Mouse (Mus musculus) megakaryocyte progenitor cell, adult 5-6 weeks (primary cell): ENCODE measurements around the gene Capn13. TPM values are rescaled to one million over a fixed set of nuclear protein-coding genes. Genes with fewer than 3 reads are reported as not detected.

Experiments used
- ATAC-seq: replicated peaks from 2 replicates; pipeline ENCODE4 v1.8.0; 2016; ENCODE audit warnings: mild to moderate bottlenecking, moderate TSS enrichment, inconsistent platforms; ENCODE audit not compliant: poor library complexity
- total RNA-seq, 2 experiments: library from RNA; stranded (forward) in 1 of 2; stranded (reverse) in 1 of 2; fragments of 157-497, 149-512 nt in 1 of 2; fragments of 200-1000 nt in 1 of 2; gene quantifications; 2 replicates each; pipeline versions ENCODE4 v1.2.3 to v1.2.4; 2015 to 2017

Capn13 gene
- total RNA-seq, 2 experiments from 2014 or later: 0.07 to 0.08 TPM

DNA sequence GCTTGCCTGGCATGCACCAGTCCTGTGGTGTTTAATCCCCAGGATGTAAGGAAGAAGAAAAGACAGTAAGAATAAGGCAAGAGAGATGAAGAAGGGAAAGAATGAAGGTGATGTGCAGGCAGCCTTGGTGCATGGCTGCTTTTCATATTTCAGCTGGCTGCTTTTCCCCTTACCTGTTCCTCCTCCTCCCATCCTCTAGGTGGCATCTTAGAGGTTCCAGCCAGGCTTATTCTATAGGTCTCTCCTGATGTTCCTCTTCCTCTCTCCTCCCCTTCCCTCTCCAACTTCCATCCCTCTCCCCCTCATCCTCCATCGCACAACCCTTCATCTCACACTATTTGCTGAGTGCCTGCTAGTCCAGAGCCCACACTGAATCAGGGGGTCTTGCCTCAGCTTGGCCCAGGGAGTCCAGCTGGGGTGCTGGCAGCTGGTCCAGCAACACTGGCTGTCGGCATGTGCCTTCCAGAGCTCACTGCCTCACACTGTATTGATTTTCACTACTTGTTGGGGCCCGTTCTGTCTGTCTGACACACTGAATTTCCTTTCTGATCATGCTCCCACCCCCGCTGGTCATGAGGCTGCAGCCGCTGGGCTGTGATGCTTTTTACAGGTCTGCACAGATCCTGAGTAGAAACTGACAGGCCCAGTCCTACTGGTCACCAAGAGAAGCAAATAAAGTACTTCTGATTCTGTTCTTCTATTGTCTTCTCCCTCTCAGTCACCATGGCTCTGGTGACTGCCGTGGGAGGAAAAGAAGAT lies 56.9 kb downstream of the Capn13 start:
- peak; percentile 66 for ATAC-seq

DNA sequence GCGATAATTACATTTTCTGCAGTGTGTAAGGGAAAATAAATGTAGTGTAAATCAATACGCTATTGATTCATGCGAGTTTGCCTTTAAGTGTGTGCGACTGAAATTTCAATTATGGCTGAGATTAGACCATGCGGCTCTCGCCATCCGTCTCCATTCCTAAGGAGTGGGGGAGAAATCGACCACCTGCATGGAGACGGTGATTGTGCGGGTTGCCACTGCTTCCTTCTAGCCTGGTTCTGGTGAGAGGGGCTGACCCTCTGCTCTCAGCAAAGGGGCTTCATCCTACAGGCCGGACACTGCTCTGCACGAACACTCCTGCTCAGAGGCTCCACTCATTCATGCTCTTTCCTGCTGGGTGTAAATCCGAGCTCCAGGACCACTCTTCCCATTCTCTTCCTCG lies 58.0 kb downstream of the Capn13 start:
- no peak for ATAC-seq

DNA sequence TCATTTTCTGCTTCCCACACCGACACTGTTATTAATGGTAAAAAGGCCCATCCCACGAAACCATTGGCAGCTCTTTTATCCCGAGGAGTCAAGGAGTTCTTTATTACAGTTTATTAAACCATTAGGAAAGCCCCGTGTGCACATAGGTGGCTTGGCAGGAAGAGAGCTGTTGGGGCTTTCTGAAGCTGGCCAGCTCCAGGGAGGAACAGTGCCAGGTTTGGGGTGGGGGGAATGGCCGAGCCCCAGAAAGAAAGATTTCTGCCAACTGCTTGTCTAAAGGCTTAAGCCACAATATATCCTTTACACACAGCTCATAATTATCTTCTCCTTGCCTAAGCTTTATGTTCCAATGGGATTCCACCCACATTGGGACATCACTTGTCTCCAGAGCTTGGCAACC lies 71.6 kb downstream of the Capn13 start:
- ATAC-seq: no peak

DNA sequence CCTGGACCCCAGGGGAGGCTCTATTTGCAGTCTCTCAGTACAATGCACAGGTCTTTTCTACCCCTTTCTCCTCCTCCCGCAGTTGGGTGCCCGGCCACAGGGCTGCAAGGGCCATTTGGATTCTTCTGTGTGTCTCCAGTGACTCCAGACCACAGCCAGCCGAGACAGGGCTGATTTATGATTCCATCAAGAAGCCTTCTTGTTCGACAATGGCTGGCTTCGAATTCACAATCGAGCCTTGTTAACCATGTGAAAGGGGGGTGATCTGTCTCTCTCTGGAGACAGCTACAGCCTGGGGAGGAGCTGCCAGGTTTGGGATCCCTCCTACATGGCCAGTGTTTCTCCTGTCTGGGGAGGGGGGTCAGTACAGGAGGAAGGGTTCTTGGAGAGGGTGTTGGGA lies 75.4 kb downstream of the Capn13 start:
- ATAC-seq: no peak

DNA sequence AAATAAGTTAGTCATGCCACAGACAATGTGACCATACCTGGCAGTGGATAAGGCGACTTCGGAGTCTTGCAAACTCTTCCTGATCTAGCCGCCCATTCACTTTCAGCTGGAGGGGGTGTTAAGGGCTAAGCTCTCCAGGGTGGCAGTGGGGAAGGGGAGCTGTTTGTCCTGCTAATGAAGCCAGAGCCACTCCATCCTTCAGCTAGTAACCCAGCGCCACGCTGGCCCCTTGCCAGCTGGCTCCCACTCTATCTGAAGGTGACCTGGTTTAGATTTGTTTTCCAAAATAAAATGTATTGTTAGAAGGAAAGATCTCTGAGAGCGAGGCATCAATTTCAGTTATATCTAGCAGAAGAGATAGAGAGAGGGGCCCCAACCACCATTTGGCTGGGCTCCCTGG lies 75.9 kb downstream of the Capn13 start:
- ATAC-seq: no peak

DNA sequence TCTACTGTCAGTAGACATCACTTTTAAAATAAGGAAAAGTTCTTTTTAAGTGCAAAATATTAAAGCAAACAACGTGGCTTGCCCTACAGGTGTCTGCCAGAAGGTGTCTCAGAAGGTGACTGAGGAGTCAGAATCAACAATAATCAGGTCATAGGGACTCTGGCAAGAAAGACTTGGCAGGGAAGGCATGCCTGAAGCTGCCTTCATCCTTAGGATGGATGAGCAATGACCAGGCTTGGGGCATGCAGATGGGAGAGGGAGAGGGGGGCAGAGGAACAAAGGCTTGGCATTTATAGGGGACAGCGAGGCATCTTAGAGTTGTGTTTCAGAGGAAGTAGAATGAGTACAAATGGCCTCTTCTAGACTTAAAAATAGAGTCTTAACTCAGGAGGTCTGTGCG lies 76.7 kb downstream of the Capn13 start:
- ATAC-seq: no peak

DNA sequence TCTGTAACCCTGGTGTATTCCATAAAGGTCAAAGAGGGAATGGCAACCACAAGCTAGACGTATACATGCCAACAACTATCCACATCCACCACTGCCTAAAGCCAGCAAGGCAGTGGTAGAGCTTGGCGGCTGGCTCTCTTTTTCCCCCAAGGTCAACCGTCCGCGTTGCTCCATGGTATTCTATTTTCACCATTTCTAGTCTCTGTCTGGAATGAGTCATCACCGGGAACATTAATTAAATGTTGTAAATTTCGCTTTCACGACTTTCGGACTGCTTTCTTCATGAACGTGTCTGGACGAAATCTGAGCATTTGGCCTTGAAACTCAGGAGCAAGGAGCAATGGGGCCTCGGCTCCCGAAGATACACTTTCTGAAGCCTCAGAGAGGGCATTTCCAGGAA lies 85.9 kb downstream of the Capn13 start:
- no peak for ATAC-seq

DNA sequence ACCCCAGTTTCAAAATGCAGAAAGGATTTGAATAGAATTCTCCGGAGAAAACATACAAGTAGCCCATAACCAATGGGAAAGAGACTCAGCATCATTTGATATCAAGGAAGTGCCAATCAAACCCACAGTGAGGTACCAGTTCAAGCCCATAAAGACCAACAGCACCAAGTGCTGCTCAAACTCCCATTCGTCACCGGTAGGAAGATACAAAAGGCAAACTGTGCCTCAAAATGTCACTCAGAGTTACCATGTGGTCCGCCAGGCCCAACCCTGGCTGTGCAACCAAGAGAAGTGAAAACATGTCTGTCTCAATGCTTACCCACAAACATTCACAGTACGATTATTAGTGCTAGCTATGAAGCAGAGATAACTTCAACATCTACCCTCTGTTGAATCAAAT lies 89.2 kb downstream of the Capn13 start:
- ATAC-seq: no peak

DNA sequence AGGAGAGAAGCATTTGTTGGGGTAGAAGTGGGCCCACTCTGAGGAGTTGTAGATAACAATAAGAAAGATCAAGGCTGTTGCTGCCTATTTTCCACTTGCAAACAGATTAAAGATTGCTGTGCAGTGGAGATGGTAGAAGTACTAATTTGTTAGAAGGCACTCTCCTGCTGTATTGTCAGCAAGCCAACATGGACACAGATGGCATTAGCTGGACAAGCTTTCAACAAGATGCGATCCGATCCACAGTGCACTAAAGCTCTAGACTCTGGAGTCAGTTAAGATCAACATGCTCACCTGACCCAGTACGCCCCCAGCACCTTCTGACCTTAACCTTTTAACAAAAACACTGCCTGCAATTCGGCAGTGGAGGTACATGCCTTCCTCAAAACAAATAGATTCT lies 92.0 kb downstream of the Capn13 start:
- no peak for ATAC-seq

DNA sequence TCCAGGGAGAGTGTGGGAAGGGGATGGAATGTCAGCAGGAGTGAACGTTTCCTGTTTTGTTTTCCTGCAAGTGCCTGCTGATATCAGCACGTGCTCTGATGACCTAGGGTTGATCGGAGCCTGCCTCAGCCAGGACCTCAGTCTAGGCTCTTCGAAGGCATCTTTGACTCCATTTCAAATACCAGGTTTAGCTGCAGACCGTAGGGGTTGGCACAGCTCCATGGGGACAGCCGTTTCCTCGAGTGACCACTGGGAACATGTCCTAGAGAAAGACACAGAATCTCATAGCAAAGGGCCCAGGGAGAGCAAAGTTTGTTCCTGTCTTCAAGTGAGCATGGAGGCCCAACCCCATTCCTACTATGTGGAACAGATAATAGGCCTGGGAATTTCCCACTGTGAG lies 94.0 kb downstream of the Capn13 start:
- ATAC-seq: no peak

DNA sequence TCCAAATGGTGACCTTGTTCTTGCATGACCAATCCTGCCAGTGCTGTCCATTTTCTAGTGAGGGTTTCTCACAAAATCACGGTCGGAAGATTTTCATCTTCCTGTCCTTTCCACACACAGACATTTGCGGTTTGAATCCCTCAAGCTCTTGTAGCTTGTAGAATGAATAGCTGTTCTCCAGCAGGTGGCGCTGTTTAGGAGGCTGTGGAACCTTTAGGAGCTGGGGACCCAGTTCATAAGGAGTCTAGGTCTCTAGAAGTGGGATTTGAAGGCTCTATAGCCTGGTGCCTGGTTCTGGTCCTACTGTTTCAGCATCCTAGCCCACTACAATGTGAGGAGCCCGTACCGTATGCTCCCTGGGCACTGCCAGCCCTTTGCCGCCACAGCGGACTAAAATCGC lies 95.0 kb downstream of the Capn13 start:
- ATAC-seq: peak; percentile 30; the same call in 1 of the 2 replicates

DNA sequence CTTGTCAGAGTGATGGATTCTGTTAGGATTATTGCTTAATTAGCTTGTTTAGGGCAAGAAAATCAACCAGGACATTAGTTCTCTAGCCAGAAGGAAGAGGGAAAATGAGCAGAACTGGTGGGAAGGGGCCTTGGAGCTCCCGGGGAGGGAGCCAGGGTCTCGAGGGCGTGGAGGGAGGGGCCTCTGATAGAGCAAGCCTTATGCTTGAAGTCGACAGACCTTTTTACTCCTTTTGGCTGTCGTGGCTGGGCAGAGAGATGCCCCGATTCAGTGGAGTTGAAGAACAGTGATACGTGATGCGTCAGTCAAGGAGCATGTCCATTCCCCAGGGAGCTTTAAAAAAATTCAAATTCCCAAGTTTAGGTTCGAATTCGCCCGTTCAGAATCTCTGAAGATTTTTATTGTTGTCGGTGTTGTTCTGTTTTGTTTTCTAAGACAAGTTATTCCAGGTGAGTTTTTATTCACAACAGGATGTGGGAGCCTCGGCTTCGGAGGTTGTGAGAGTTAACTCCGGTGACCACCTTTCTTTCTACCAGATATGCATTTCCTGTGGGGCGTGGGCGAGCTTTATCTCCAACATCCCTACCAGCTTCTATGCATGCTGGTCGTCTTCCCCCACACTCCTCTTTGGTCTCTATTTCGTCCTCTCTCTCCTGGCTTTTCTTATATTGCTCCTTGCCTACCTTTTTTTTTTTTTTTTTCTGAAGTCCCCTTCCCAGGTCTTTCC lies 96.4 kb downstream of the Capn13 start:
- no peak for ATAC-seq

DNA sequence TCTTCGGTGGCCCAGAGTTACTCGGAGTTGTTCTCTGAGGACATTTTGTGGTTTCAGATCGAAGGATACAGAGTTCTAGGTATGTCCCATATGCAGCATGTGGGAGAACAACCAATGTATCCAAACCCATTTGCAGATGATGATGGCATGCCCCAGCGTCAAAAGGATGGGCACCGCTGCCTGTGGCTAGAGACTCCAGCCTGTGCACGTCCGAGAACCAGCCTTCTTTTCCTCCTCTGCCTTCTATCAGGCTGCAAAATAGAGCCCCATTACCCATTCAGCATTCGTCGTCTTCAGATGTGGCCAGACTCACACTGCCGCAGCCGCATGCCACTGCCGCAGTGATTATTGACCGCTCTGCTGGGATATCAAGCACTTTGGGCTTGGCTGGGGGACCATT lies 97.0 kb downstream of the Capn13 start:
- no peak for ATAC-seq

DNA sequence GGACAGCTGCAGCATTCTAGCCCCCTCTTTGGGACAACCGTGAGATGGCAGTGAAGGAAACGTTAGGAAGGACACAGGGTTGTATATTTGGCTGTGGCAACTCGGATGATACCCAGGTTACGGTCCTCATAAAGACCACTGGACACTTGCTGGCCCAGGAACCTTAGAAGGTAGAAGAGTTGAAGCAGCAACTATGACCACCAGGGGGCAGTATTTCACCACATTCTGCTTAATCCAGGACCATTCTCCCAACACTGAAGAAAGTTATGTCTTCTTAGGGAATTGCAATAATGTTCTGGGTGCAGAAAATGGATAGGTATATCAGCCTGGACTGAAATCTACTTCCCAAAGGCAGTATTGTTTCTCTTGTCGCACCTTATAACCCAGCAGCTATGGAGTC lies 97.4 kb downstream of the Capn13 start:
- no peak for ATAC-seq

DNA sequence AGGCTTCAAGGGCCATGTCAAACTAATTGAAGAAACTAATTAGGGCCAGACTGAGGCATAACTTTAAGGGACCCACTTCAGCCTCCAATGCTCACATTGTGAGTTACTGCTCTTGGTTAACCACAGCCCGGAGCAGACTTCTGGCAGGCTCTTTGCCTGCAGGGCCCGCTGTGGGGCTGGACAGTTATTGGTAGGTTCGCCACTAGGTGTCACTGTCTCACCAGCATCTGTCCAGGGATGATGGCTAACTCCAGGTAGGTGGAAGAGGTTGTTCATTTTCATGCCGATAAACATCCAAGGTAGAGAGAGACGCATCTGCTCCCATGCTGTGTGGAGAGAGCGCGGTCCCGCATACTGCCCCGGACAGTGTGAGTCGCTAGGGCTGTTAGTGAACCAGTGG lies 98.6 kb downstream of the Capn13 start:
- ATAC-seq: peak; percentile 82

DNA sequence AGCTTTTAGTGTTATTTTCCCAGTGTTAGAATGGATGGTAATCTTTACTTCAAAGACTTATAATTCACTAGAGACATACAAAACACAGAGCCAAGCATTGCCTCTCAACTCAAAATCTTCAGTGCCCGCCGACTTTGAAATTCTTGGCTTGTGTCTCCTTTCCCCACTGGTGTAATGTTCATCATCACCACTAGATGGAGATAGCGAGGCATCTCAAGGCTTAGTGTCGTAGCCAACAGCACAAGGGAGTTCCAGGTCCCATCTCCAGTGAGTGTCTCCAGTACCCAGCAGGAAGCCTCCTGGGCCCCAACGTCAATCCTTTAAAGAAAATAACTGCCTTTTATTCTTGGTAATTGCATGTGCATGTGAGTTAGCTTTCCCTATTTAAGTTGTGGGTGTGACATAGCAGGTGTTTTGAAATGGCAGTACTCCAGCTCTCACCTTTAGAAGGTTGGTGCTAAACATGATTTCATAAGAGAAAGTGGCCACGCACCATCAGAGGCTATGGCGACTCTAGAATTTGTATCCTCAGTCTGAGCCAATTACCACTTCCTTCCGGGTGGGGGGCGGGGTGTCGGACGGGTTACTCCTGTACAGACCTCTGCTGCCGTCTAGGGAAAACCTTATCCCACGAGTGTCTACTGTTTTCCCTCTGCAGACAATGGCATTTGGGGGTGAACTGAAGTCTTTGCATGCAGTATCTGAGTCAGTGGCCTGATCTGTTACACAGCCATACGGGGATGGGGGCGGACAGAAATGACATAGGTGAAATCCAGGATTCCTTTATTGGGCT lies 99.2 kb downstream of the Capn13 start:
- ATAC-seq: peak; percentile 78

DNA sequence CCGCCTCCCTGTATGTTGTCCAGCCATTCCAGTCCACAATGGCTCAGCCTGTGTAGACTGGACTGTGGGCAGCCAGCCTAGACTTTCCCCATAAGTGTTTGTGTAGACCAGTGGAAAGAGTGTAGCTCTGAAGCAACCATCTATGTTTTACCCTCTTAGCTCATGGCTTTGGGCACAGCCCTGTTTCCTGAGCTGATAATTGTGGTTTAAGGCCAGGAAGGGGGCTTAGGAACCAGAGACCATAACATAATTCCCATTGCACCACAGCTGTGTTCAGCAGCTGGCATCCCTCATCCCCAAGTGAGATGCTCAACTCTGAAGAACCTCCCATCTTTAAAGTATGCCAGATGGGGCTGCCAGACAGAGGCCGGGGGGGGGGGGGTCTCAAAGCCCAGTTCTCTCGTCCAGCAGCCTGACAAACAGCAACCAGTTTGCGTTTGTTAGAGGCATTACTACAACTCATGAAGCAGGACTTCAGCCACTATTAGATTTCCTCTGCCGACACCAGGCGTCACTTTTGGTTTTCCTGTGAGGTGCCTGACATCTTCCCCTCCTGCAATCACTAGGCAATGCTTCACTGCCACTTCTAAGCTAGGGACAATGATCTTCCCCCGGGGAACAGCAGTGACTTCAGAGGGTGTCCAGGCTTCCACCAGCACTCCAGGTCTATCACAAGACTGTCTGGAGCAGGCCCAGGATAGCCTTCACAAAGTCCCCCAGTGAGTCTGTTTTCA lies 100.4 kb downstream of the Capn13 start:
- no peak for ATAC-seq

DNA sequence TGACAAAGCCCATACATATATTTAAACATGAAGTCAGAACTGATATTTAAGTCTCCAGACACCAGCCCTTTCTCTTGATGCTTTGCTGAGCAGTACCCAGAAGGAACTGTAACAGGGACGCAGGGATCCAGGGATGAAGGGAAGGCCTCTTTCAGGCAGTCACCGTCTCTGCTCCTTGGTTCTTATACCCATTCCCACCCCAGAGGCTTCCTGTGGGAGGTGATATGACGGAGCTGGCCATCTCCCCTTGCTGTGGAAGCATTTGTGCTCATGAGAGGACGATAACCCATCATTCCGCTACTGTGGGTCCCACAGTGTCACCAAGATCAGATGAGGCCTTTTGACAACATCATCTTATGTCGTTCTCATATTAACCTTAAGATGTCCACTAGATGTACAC lies 101.7 kb downstream of the Capn13 start:
- ATAC-seq: no peak

DNA sequence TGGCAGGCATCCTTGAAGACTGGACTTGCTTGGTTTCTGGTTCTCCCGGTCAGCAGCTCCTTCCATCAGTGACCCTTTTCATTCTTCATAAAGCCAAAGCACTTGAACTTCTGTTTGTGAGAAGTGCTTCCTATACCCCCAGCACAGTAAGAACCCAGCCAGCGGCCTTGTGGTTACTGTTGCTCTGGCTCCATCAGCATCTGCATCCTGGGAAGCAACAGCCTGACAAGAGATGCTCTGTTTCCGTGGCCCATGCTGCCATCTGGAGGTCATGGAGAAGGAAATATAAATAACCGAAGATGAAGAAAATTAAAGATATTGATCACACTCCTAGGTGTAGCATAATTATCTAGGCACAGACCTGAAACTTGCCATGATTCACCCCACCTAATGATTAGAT lies 103.8 kb downstream of the Capn13 start:
- ATAC-seq: peak; percentile 51; the same call in 1 of the 2 replicates

DNA sequence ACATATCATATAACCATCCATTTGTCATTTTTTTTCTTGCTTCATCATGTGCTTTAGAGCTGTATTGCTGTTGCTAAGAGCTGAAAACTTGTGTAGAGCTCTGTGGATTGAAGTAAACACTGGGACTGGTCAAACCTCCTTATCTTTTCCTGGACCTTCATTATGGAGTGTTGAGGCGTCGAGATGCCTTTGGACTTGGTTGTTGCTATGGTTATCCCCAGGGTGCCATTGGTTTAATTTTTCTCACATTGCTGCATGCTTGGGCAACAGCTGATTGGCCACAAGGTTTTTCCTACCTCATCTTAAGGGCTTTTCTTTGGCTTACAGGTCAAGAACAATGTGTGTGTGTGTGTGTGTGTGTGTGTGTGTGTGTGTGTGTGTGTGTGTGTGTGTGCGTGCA lies 107.4 kb downstream of the Capn13 start:
- ATAC-seq: no peak

DNA sequence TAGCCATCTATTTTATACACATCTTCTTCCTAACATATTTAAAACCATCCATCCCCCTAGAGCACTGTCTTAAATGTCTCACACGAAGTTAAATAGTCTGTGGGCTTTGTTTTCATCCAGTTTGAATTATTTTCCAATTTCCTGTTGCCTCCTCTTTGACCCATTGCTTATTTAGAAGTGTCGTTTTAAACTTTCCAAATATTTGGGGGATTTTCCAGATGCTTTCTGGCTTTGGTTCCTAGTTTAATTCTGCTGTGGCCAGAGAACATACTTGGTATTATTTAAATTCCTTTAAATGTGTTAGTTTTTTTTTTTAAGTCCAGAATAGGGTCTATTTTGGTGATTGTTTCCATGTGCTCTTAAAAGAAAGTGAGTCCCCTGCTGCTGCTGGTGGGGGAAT lies 116.4 kb downstream of the Capn13 start:
- no peak for ATAC-seq
